Mouse (Mus musculus): ENCODE results near the gene Asxl1.

- TF ChIP-seq MAFK (IDR thresholded peaks at IDR 0.05; ENCODE audit: insufficient read depth, low read depth, low read length) = no peak
- no peak for TF ChIP-seq CHD2 (IDR thresholded peaks at IDR 0.05; ENCODE audit: low read depth, low read length)
Measured at GRCm38 (mm10) chr2:153397790-153398515, 52.3 kb downstream of the Asxl1 start.

Data from ES-E14 (cell line).